Mouse (Mus musculus) central nervous system, embryonic 14 days (tissue): ENCODE measurements around the gene Olfr1264. TPM values are rescaled to one million over a fixed set of nuclear protein-coding genes. Genes with fewer than 3 reads are reported as not detected.

Source experiments
- polyA plus RNA-seq: library from polyadenylated mRNA; depleted of rRNA; stranded (reverse); fragments of >200 nt; gene quantifications from 2 replicates; pipeline ENCODE4 v1.2.3, GENCODE M21; 2012; rRNA removed

The Olfr1264 gene
- polyA plus RNA-seq: not detected in 2 replicates

GRCm38 (mm10) chr2:90025477-90025876, at the start of gene Olfr1264:
Olfr1264 (minus strand) TSS chr2:90025577.

GRCm38 (mm10) chr2:90063494-90063893, 38.1 kb upstream of the Olfr1264 start, which contains the start of gene Olfr140:
Olfr140 (minus strand) TSS chr2:90063594.

GRCm38 (mm10) chr2:90035037-90035436, 9.7 kb upstream of the Olfr1264 start, which contains the start of gene Olfr1265:
Olfr1265 (plus strand) TSS chr2:90035337.

GRCm38 (mm10) chr2:90011831-90012230, 13.5 kb downstream of the Olfr1264 start, which contains the start of gene Olfr1263:
Olfr1263 (plus strand) TSS chr2:90012131.

GRCm38 (mm10) chr2:89999845-90000244, 25.5 kb downstream of the Olfr1264 start, which contains the start of gene Olfr1262:
Olfr1262 (plus strand) TSS chr2:90000145.

GRCm38 (mm10) chr2:89990921-89991320, 34.5 kb downstream of the Olfr1264 start, which contains the start of gene Olfr1261:
Olfr1261 (plus strand) TSS chr2:89991221.

GRCm38 (mm10) chr2:89974184-89974583, 51.2 kb downstream of the Olfr1264 start, which contains the start of gene Olfr1260:
Olfr1260 (plus strand) TSS chr2:89974340.

Other genes with a start within 250 kb of the Olfr1264 start
- gene Olfr1254, start 232.0 kb downstream of the Olfr1264 start, polyA plus RNA-seq: not detected in 2 replicates
- not detected in 2 replicates for gene Olfr1255, start 213.5 kb downstream of the Olfr1264 start, polyA plus RNA-seq
- gene Olfr1256, start 184.0 kb downstream of the Olfr1264 start, polyA plus RNA-seq: not detected in 2 replicates
- gene Olfr48, start 177.4 kb downstream of the Olfr1264 start, polyA plus RNA-seq: 0.06 TPM in 1 of 2 replicates, not detected in the other
- gene Olfr1257, start 147.1 kb downstream of the Olfr1264 start, polyA plus RNA-seq: not detected in 2 replicates
- gene Olfr1258, start 98.3 kb downstream of the Olfr1264 start, polyA plus RNA-seq: not detected in 2 replicates
- not detected in 2 replicates for gene Olfr1259, start 76.9 kb downstream of the Olfr1264 start, polyA plus RNA-seq
- not detected in 2 replicates for gene Olfr1260, start 51.2 kb downstream of the Olfr1264 start, polyA plus RNA-seq
- gene Olfr1261, start 34.4 kb downstream of the Olfr1264 start, polyA plus RNA-seq: not detected in 2 replicates
- gene Olfr1262, start 25.4 kb downstream of the Olfr1264 start, polyA plus RNA-seq: not detected in 2 replicates
- not detected in 2 replicates for gene Olfr1263, start 13.4 kb downstream of the Olfr1264 start, polyA plus RNA-seq
- gene Olfr1265, start 9.8 kb upstream of the Olfr1264 start, polyA plus RNA-seq: not detected in 2 replicates
- gene Olfr140, start 38.0 kb upstream of the Olfr1264 start, polyA plus RNA-seq: not detected in 2 replicates
- not detected in 2 replicates for gene Olfr1269, start 95.8 kb upstream of the Olfr1264 start, polyA plus RNA-seq
- gene Olfr32, start 116.7 kb upstream of the Olfr1264 start, polyA plus RNA-seq: 0.06 TPM in 1 of 2 replicates, not detected in the other
- not detected in 2 replicates for gene Olfr1270, start 127.5 kb upstream of the Olfr1264 start, polyA plus RNA-seq
- not detected in 2 replicates for gene Olfr1506, start 198.9 kb upstream of the Olfr1264 start, polyA plus RNA-seq
- gene Olfr142, start 232.0 kb upstream of the Olfr1264 start, polyA plus RNA-seq: not detected in 2 replicates
- gene Olfr1271, start 245.5 kb upstream of the Olfr1264 start, polyA plus RNA-seq: not detected in 2 replicates